Mouse (Mus musculus): Measurements from ENCODE around the gene Nmb. TPM values are rescaled to one million over a fixed set of nuclear protein-coding genes. Genes with fewer than 3 reads are reported as not detected.

The Nmb gene
- polyA plus RNA-seq (2014; fragmentation: Illumina TruSeq; extraction: RNeasy Lipid Tissue Mini Kit (QIAGEN cat#74804); ENCODE audit: low replicate concordance): not detected

GRCm38 (mm10) chr7:80904921-80905515, at the start of gene Nmb:
Nmb (minus strand) TSS chr7:80905076.

GRCm38 (mm10) chr7:80947445-80948350, 42.8 kb upstream of the Nmb start, which contains the start of gene Sec11a:
Sec11a (minus strand) TSS chr7:80947780.

GRCm38 (mm10) chr7:80900944-80901501, 3.9 kb downstream of the Nmb start, which contains the start of gene Wdr73:
Wdr73 (minus strand) TSS chr7:80901269.

GRCm38 (mm10) chr7:80860729-80861274, 44.1 kb downstream of the Nmb start, which contains the start of gene Zscan2:
Zscan2 (plus strand) TSS chr7:80860920.

Other genes starting within 250 kb of the Nmb start
- 1.5 TPM for gene Crtc3, start 216.2 kb downstream of the Nmb start, polyA plus RNA-seq (2014; fragmentation: Illumina TruSeq; extraction: RNeasy Lipid Tissue Mini Kit (QIAGEN cat#74804); ENCODE audit: low replicate concordance)
- gene Iqgap1, start 79.1 kb downstream of the Nmb start, polyA plus RNA-seq (2014; fragmentation: Illumina TruSeq; extraction: RNeasy Lipid Tissue Mini Kit (QIAGEN cat#74804); ENCODE audit: low replicate concordance): 50.0 TPM
- not detected for gene Zscan2, start 44.2 kb downstream of the Nmb start, polyA plus RNA-seq (2014; fragmentation: Illumina TruSeq; extraction: RNeasy Lipid Tissue Mini Kit (QIAGEN cat#74804); ENCODE audit: low replicate concordance)
- 7.5 TPM for gene Wdr73, start 3.8 kb downstream of the Nmb start, polyA plus RNA-seq (2014; fragmentation: Illumina TruSeq; extraction: RNeasy Lipid Tissue Mini Kit (QIAGEN cat#74804); ENCODE audit: low replicate concordance)
- 154 TPM for gene Sec11a, start 42.7 kb upstream of the Nmb start, polyA plus RNA-seq (2014; fragmentation: Illumina TruSeq; extraction: RNeasy Lipid Tissue Mini Kit (QIAGEN cat#74804); ENCODE audit: low replicate concordance)
- 6.2 TPM for gene Zfp592, start 88.6 kb upstream of the Nmb start, polyA plus RNA-seq (2014; fragmentation: Illumina TruSeq; extraction: RNeasy Lipid Tissue Mini Kit (QIAGEN cat#74804); ENCODE audit: low replicate concordance)
- gene Alpk3, start 152.5 kb upstream of the Nmb start, polyA plus RNA-seq (2014; fragmentation: Illumina TruSeq; extraction: RNeasy Lipid Tissue Mini Kit (QIAGEN cat#74804); ENCODE audit: low replicate concordance): not detected
- 1.2 TPM for gene Slc28a1, start 209.7 kb upstream of the Nmb start, polyA plus RNA-seq (2014; fragmentation: Illumina TruSeq; extraction: RNeasy Lipid Tissue Mini Kit (QIAGEN cat#74804); ENCODE audit: low replicate concordance)